Mouse (Mus musculus) lung, embryonic 16.5 days (tissue): ENCODE data around the gene Rnf213. TPM values are rescaled to one million over a fixed set of nuclear protein-coding genes. Genes with fewer than 3 reads are reported as not detected.
A peak's percentile ranks its signal among the peaks of the same experiment; 100 is the strongest.

Source experiments
- ATAC-seq: fragments of 200-750 bp; cut with Nextera tagmentation; 2 replicates; pipeline ENCODE4 v1.8.0; 2017; ENCODE audit warnings: low read depth, mild to moderate bottlenecking, moderate library complexity
- H3K27ac ChIP-seq: fragments of 300-500 bp; sonication (generic); 2 replicates; pipeline ENCODE4 v1.5.1; 2014; ENCODE audit warnings: mild to moderate bottlenecking, control low read depth, low read length
- H3K27me3 ChIP-seq: fragments of 300-500 bp; sonication (generic); 2 replicates; pipeline ENCODE4 v1.6.1; 2014; ENCODE audit warnings: low read depth, low read length, mixed read lengths; ENCODE audit not compliant: control insufficient read depth, insufficient read depth
- H3K36me3 ChIP-seq: fragments of 300-500 bp; sonication (generic); 2 replicates; pipeline ENCODE4 v1.6.1; 2014; ENCODE audit warnings: low read length; ENCODE audit not compliant: control insufficient read depth, insufficient read depth
- H3K4me1 ChIP-seq: fragments of 300-500 bp; sonication (generic); replicated peaks from 2 replicates; pipeline ENCODE4 v1.6.1; 2014; ENCODE audit warnings: low read length, mixed read lengths; ENCODE audit not compliant: control insufficient read depth, insufficient read depth
- H3K4me2 ChIP-seq: fragments of 300-500 bp; sonication (generic); 2 replicates; pipeline ENCODE4 v1.6.1; 2014; ENCODE audit warnings: low read depth, low read length, control low read depth
- H3K4me3 ChIP-seq: fragments of 300-500 bp; sonication (generic); 2 replicates; pipeline ENCODE4 v1.5.1; 2014; ENCODE audit warnings: mild to moderate bottlenecking, low read length, control low read depth
- H3K9ac ChIP-seq: fragments of 300-500 bp; sonication (generic); 2 replicates; pipeline ENCODE4 v1.6.1; 2014; ENCODE audit warnings: low read length, control low read depth
- H3K9me3 ChIP-seq: fragments of 300-500 bp; sonication (generic); 2 replicates; pipeline ENCODE4 v1.6.1; 2016; ENCODE audit warnings: low read length; ENCODE audit not compliant: control insufficient read depth
- WGBS: fragments of 180-500 bp; shearing (Covaris S2); extraction: QIAGEN DNeasy Blood & Tissue Kit; methylation state at CpG from one replicate; pipeline ENCODE4 v1.1.7; 2014; 5-methylcytosine and 5-hydroxymethylcytosine counted together
- polyA plus RNA-seq: library from polyadenylated mRNA; unstranded; fragments of >200 nt; fragmentation: Nextera tagmentation; extraction: Ambion mirVana; gene quantifications from 2 replicates; pipeline ENCODE4 v1.2.1, GENCODE M21; 2015

Gene Rnf213
- polyA plus RNA-seq, 1 experiment from 2014 or later = 6.8 TPM

DNA sequence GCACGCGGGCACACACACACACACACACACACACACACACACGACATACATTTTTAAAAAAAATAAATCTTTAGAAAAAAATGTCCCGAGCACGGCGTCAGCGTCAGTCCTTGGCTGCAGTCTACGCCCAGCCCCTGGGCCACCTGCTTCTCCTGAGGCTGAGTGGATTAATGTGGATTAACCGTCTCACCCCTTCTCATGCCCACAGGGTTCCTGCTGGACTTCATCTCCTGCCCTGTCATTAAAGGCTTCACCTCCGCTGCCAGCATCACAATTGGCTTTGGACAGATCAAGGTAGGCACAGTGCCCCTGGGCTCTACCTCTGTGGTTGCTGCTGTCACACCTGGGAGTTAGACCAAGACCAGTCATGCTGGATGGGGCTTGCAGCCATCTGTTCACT, 33.8 kb upstream of the Rnf213 start:
- Histone ChIP-seq H3K36me3 (no peaks in the 10 kb centered on the region), H3K4me1 (peaks cover 10% of the 10 kb centered on the region), H3K9me3 (no peaks in the 10 kb centered on the region), H3K4me3 (no peak overlapping the region), H3K9ac (no peak overlapping the region), H3K27ac (no peak overlapping the region), H3K27me3 (no peaks in the 10 kb centered on the region), H3K4me2 (no peak overlapping the region)
- ATAC-seq = no peak
- WGBS = 90% methylated on average over 10 of the region's 10 CpGs

- Histone ChIP-seq H3K4me1 (no peaks in the 10 kb centered on the region), H3K9ac (0 out of 2 replicates have a peak overlapping the region, but pooled peaks have one; percentile 20), H3K36me3 (0 out of 2 replicates have a peak, but pooled peaks cover 3% of the 10 kb centered on the region), H3K27me3 (no peaks in the 10 kb centered on the region), H3K4me2 (peak overlapping the region; percentile 19; the same call in 1 of the 2 replicates), H3K4me3 (no peak overlapping the region), H3K9me3 (no peaks in the 10 kb centered on the region), H3K27ac (no peak overlapping the region)
- 35% methylated on average over 11 of the region's 11 CpGs for WGBS
- no peak; the same call in 1 of the 2 replicates for ATAC-seq
Measured at GRCm38 (mm10) chr11:119362769-119363533, 29.9 kb upstream of the Rnf213 start.

- peak overlapping the region; percentile 19; the same call in 1 of the 2 replicates for H3K4me2 ChIP-seq
- H3K4me1 ChIP-seq = no peaks in the 10 kb centered on the region
- H3K9me3 ChIP-seq = no peaks in the 10 kb centered on the region
- H3K27me3 ChIP-seq = no peaks in the 10 kb centered on the region
- no peak overlapping the region for H3K27ac ChIP-seq
- WGBS = 34% methylated on average over 11 of the region's 11 CpGs
- no peak overlapping the region for H3K4me3 ChIP-seq
- 0 out of 2 replicates have a peak, but pooled peaks cover 3% of the 10 kb centered on the region for H3K36me3 ChIP-seq
- peak; percentile 87 for ATAC-seq
- H3K9ac ChIP-seq = 0 out of 2 replicates have a peak overlapping the region, but pooled peaks have one; percentile 20
Measured at GRCm38 (mm10) chr11:119363534-119364145, 29.3 kb upstream of the Rnf213 start.

DNA sequence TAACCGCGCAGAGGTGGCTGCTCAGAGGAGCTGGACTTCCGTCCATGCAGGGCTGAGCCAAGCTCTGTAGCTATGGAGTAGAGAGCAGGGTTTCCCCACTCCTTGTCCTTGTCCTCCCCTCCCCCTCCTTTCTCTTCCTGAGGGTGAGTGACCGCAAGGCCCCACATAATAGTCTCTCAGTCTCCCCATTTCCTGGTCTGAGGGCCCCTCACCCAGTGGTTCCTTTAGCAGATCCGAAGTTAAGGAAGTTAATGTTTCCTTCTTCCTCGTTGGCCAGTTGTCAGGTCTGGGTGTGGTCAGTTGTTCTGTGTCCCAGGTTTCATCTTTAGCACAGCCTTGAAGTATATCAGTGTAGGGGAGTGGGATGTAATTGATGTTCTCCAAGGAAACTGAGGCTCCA, 17.5 kb upstream of the Rnf213 start:
- Histone ChIP-seq H3K36me3 (no peaks in the 10 kb centered on the region), H3K27me3 (no peaks in the 10 kb centered on the region), H3K9ac (no peak overlapping the region), H3K4me2 (no peak overlapping the region), H3K9me3 (no peaks in the 10 kb centered on the region), H3K4me1 (no peaks in the 10 kb centered on the region), H3K4me3 (no peak overlapping the region), H3K27ac (no peak overlapping the region)
- peak; percentile 41; the same call in 1 of the 2 replicates for ATAC-seq
- WGBS = 67% methylated on average over 6 of the region's 6 CpGs

DNA sequence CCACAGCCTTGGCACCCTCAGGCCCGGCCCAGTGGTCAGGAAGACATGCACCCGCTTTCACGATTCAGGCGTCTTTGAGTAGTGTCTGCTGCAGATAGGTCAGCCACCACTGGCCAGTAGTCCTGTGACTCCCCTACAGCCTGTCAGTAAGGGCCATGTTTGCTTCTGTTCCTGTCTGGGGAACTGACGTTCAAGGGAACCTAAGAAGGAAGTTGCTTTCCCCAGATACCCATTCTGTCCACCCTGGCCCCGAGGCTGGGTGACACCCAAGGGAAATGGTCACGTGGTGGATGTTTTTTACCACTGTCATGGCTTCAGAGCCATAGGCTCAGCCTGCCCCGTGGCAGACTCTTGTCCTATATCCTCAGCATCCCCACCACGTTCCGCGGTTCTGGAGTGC, 15.6 kb upstream of the Rnf213 start:
- 88% methylated on average over 11 of the region's 11 CpGs for WGBS

DNA sequence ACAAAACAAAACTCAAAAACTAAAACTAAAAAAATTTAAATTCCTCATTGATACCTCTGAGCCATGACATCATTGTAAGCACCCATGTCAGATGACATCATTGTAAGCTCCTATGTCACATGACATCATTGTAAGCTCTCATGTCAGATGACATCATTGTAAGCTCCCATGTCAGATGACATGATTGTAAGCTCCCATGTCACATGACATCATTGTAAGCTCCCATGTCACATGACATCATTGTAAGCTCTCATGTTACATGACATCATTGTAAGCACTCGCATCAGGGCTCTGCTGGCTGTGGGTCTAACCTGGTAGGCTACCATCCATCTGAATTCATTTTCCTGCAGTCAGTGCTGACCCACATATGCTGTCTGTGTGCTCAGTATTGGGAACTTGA, 14.3 kb upstream of the Rnf213 start:
- H3K4me3 ChIP-seq = no peak overlapping the region
- no peak overlapping the region for H3K4me2 ChIP-seq
- H3K36me3 ChIP-seq = no peaks in the 10 kb centered on the region
- no peak overlapping the region for H3K27ac ChIP-seq
- no peak overlapping the region for H3K9ac ChIP-seq
- ATAC-seq = no peak
- H3K27me3 ChIP-seq = no peaks in the 10 kb centered on the region
- no peaks in the 10 kb centered on the region for H3K4me1 ChIP-seq
- WGBS = 92% methylated on average over 1 of the region's 1 CpGs
- H3K9me3 ChIP-seq = no peaks in the 10 kb centered on the region

More for the DNA sequence above, 15.6 kb upstream of the Rnf213 start:
- Histone ChIP-seq H3K27me3 (no peaks in the 10 kb centered on the region), H3K27ac (no peak overlapping the region), H3K36me3 (no peaks in the 10 kb centered on the region), H3K4me1 (no peaks in the 10 kb centered on the region), H3K4me2 (no peak overlapping the region), H3K4me3 (no peak overlapping the region), H3K9ac (no peak overlapping the region), H3K9me3 (no peaks in the 10 kb centered on the region)
- no peak for ATAC-seq

DNA sequence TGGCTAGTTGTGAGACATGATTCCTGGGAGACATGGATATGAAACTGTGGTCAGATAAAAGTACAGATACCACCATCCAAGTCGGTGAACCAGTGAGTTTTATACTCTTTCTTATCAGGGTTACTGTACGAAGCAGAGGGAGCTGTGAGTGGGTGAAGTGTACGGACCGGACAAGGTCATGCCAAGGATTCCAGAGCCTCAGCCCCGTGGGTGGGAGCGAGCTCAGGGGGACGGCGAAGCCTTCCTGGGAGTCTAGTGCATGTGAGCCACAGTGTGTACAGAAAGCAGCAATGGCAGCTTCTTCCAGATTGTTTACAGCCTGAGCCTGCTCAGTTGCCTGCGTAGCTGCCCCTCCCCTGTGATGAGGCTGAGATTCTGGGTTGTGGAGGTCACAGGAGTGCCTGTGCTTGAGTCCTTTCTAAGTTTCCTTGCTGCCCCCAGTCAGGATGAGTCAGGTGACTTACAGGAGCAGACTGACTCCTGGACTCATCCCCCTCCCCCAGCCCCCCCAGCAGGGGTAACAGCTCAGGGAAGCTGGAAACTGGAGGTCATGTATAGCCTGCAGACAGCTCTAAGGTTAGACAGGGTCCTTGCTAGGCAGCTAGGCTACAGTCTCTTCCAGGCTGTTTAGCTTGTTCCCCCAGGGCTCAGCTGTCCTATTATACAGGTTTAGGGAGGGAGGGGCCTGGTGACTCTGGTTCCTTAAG, 11.1 kb upstream of the Rnf213 start:
- Histone ChIP-seq H3K9ac (no peak overlapping the region), H3K9me3 (no peaks in the 10 kb centered on the region), H3K4me3 (no peak overlapping the region), H3K27me3 (no peaks in the 10 kb centered on the region), H3K4me1 (no peaks in the 10 kb centered on the region), H3K36me3 (no peaks in the 10 kb centered on the region), H3K27ac (no peak overlapping the region), H3K4me2 (no peak overlapping the region)
- WGBS = 46% methylated on average over 9 of the region's 9 CpGs
- no peak for ATAC-seq

GRCm38 (mm10) chr11:119382338-119382850, 10.5 kb upstream of the Rnf213 start:
- no peak overlapping the region for H3K9ac ChIP-seq
- H3K9me3 ChIP-seq = no peaks in the 10 kb centered on the region
- no peak overlapping the region for H3K4me2 ChIP-seq
- H3K4me1 ChIP-seq = no peaks in the 10 kb centered on the region
- WGBS = 68% methylated on average over 6 of the region's 6 CpGs
- H3K36me3 ChIP-seq = no peaks in the 10 kb centered on the region
- no peak overlapping the region for H3K27ac ChIP-seq
- no peaks in the 10 kb centered on the region for H3K27me3 ChIP-seq
- no peak for ATAC-seq
- H3K4me3 ChIP-seq = no peak overlapping the region

GRCm38 (mm10) chr11:119384904-119385303, 8.0 kb upstream of the Rnf213 start:
- Histone ChIP-seq H3K9me3 (no peaks in the 10 kb centered on the region), H3K9ac (no peak overlapping the region), H3K27me3 (no peaks in the 10 kb centered on the region), H3K36me3 (no peaks in the 10 kb centered on the region), H3K4me1 (peaks cover 4% of the 10 kb centered on the region; the same call in 1 of the 2 replicates), H3K4me2 (no peak overlapping the region), H3K4me3 (no peak overlapping the region), H3K27ac (no peak overlapping the region)
- WGBS = 67% methylated on average over 4 of the region's 4 CpGs
- ATAC-seq = no peak
